Mouse (Mus musculus) lung, postnatal 36 days (tissue): ENCODE measurements at regions not wholly inside any gene's neighbourhood (a gene's known extent, or its start where the extent isn't known, plus 50 kb on each side); places are given as distances from the start of the nearest gene placed in this dataset.

Source experiments
- DNase-seq: peaks from one replicate; pipeline ENCODE4 v3.0.0; 2022; ENCODE audit warnings: mixed read lengths

DNA sequence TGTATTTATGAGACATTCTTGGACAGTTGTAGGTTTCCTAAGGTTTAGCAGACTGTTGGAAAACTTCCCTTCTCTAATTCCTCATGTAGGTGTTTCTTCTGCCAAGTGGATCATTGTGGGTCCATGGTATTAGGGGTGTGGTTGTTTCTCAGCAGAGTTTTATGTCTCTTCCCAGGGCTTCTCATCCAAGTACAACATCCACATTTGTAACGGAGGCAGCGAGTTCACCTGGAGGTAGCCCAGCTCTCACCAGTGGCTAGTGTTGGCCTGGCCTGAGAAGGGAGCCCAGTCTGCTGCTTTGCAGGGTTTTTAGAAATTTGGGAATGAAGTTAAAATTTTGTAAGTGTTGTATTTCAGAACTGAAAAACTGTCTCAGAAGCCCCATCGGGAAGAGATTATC lies 122.4 kb downstream of the Wnt5a start:
- DNase-seq: no peak

DNA sequence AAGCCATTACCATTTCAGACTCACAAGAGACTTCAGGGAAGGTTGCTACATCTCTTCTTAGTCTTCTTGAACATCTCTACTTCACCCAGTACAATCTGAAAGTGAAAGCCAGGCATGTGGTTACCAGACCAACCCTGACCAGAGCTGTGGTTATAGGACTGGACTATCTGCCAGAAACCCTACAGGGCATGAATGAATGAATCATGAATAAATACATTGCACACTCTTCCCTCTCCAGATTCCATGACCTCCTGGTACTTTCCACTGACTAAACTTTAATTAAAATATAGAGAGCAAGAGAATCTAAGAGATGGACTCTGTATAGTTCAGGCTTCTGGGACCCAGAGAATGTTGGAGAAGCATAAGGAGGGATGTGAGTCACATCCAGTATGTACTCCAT lies 130.6 kb downstream of the Wnt5a start:
- DNase-seq: no peak

DNA sequence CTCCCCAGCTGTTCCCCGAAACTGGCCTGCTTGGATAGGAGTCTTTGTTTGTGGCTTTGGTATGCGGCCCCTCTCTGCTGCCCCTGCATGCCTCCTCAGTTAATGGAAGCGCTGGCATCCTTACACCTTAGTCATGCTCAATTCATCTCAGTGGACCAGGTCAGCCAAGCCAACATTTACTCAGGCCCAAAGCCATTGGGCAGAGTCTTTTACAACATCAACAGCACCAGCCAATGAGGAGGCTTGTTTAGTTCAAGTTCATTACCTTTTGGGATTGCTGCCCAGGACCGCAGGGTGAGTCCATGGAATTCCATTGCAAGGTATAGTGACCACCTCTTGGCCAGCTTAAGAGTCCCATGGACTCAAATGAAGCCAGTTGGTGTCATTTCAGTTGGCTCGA lies 134.5 kb downstream of the Wnt5a start:
- no peak for DNase-seq

DNA sequence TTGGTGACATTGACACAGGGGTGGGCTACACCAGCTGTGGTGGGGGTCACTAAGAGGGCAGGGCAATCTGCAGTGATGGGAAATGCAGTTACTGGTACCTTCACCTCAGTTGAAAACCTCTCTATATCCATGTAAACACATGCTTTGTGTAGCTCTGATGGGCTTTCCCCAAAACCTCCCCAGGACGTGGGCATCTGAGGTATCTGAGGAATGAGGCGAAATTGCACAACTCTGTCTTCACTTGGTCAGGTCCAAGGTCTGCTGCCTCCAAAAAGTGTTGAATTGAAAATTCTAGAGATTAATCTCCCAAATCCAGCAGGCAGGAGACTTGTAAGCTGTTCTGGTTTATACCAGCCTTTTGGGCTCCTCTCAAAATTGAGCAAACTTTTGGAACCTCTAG lies 141.3 kb downstream of the Wnt5a start:
- no peak for DNase-seq

DNA sequence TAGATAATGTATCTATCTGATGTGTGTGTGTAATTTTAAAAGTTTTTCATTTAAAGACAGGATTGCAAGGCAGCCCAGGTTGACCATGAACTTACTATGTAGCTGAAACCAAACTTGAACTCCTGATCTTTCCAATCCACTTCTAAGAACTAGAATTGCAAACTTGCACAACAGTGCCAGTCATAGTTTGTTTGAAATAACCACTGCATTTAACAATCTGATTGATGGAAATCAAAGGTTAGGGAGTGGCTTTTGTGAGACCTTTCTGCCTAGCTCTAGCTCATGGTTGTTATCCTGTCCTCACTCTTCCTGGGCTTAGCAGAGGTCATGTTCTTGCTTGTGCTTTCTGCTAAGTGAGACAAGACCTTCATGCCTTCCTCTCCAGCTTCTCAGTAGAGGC lies 144.9 kb downstream of the Wnt5a start:
- DNase-seq: no peak

DNA sequence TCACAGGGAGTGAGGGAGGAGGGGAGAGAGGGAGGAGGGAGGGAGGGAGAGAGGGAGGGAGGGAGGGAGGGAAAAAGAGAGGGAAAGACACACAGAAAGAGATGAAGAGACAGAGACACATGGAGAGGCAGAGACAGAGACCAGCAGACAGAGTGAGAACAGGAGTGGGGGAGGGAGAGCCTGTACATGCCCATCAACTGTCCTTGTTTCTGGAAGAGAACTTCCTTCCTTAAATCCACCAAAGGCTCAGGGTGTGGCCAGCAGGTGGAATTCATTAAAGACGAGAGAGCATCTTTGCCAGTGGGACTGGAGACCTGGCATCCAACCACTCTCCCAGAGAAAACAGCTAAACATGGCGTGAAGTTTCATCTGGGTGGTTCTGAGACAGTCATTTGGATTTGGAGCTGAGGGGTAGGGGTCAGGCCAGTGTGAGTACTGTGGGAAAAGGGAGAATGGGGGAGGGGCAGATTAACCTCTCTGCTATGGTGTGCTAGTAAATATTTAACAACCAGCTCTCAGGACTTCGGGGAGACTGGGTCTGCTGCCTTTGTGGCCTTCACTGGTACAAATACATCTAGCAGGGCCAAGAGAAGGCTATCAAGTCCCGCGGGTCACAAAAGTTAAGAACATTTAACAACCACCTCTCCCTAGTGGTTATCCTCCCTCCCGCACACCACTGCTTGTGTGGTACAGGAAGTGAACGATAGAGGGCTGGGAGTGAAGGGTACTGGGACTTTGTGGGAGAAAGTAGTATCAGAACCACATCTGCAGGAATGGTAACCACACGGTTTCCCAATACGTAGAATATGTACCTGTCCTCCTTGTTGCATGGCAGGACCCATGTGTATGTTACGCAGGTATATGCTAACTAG lies 148.7 kb downstream of the Wnt5a start:
- DNase-seq: no peak

DNA sequence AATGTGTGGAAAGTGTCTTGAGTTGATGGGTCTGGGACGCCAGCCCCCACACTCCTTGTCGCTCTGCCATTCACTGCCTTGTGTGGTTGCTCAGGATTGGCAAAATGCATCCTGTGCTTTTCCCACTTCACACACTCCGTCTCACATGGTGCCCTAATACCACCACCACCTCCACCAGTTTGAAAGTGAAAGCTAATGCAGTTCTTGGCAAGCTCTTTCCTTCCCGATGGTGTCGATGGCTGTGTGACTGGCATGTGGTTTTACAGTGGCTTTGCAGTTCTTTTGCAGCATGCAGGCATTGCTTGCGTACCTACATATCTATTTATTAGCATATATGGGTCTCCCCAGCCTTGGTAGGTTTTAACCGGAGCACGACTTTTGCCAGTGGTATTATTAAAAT lies 152.7 kb downstream of the Wnt5a start:
- DNase-seq: no peak

DNA sequence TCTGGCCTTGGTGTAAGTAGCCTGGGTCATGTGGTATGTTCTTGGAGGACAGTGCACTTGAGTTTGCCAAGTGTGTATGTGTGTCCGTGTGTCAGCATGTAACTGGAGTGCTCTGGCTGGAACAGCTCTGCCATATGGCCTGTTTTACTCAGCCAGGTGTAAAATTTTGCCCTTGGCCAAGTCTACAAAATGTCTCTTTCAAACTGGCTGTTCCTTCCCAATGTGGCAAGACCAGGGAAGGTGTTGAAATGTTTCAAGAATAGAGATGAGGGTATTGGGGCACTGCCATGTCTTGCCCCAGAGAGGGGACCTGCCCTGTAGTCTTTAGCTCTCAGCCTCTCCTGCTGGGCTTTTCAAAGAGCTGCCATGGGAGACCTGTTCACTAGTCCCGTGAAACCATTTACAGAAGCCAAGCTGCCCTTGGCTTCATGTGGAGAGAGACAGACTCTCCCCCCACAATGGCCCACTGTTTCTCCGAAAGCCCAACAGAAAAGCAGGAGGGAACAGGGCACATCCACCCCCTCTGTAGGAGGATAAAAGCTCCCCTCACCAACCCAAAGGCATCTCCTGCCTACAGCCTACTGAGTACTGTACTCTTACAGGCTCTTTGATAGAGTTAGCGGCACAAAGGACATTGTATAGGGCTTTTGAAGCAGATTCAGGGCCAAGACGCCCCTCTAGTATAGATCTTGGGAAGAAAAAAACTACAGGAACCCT lies 156.5 kb downstream of the Wnt5a start:
- no peak for DNase-seq

DNA sequence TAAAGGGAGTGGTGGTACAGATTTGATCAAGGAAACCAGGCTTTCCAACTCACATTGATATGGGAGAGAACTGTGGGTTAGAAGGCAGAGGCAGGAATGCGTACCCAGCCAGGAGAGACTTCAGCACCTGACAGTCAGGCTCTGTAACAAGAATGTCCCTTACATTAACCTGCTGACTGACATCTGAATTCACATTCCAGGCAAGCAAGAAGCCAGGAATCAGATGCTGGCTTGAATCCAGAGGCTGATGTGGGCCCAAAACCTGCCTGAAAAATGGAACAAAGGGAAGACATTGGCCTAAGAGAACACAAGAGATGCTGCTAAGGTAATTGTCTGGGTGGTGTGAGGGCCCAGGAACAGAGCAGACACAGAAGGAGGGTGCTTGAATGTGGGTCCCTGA lies 158.8 kb downstream of the Wnt5a start:
- DNase-seq: no peak

DNA sequence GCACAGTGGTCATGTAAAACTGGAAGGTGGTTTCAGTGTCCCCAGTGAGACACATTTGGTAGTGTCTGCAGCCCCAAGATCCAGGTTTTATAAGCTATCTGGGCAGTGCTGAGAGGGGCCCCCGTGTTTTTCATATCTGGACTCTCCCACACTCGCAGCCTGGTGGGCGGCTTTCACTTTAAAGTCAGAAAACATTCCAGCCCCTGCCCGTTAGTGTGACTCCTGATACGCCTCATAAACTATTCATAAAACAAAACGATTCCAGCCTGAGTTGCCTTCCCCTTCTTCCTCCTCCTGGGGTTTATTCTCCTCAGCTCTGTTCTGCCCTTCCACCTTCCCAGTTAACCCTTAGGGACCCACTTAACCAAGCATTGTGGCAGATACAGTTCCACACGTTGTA lies 159.6 kb downstream of the Wnt5a start:
- no peak for DNase-seq

DNA sequence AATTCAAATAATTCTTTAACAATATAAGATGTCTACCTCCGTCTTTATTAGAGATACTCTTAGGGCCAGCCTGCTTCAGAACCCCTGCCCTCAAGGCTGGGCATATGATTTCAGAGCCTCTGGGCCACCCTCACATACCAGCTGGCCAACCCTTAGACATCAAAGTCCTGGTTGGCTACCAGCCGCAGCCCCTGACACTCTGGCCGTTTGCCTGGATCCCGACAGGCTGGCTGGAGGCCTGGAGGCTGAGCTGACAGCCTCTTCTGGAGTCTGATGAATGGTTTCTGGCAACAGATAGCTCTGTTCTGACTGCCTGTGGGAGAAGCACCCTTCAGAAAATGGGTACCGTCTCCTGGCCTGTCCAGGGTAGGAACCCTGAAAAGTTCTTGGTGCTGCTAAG lies 170.9 kb downstream of the Wnt5a start:
- peak; percentile 61 for DNase-seq

DNA sequence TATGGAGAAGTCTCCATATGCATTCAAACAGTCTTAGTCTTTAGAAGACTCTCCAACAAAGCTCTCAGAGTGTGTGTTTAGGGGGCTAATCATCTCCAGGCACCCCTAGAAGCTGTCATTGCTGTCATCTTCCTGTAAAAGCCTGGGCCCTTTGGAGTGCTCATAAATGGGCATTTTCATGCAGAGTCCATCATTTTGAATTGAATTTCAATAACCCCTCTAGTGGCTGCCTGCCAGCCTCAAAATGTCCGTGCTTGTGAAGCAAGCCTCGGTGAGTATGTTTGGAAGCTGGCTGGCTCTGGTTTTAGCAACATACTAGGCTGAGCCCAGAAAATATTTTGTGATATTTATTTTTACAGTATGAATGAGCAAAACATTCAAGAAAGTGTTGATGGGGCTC lies 195.2 kb downstream of the Wnt5a start:
- DNase-seq: peak; percentile 17

DNA sequence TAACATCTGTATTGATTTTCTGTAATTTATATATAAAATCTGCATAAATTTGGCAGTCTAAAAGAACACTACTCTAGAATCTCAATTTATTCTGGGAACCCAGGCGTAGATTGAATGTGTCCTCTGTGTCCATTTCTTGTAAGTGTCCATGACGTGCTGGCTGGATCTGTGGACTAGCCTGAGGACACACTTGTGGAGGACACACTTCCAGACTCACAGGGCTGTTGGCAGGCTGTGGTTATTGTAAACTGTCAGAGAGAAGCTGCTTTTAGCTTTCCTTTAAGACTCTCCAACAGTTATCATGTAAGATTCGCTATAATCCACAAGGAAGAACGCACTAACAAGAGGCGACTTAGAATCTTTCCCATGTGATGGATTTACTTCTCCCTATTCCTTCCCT lies 200.2 kb downstream of the Wnt5a start:
- DNase-seq: peak; percentile 2

DNA sequence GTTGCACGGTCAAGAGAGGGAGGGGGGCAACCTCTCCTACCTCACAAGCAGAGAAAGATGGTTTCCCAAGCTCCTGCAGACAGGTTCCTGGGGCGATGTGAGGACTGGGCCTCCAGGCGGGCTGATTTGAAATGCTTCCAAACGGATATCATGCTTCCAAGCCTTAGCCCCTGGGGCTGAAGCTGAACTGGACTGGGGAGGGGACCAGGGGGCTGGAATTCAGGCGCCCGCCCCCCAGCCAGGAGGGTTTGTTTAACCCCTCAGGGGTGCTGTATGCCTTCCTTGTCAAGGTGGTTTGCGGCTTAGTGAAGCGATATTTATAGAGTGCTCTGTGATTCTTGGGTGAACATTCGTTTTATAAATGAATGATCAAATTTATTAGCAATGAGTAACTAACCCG lies 210.0 kb downstream of the Wnt5a start:
- DNase-seq: no peak

DNA sequence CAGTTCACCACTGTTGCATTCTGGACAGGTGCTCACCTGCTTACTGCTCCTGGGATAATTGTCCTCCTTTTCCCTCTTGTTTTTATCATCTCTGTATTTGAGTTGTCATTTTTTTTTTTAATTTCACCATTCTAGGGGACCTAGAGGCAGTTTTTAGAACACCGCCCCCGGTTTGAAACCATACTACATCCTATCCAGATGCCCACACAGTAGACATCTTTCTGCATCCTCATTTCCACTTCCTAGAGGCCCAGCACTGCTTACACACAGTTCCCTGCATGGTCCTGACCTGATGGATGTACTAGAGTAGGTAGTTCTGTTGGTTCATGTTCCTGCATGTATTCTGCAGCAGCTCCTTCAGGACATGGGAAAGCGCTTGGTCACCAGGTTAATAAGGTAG lies 216.0 kb downstream of the Wnt5a start:
- DNase-seq: no peak

DNA sequence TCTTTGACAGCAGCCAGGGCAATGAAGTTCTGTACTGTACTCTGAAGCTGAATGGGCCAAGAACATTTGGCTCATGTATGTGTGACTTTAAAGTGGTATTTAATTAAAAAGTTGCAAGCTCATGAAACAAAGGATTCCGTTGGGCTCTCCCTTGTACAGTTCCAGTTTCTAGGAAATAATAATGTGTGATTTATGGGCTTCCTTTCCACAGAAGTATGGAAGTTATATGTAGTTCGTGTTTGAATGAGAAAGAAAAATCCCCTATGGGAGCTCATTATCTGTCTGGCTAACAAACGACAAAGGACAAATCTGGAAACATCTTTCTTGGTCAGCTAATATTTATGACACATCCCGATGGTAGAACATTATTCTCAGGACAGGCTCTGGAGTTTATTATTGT lies 221.1 kb downstream of the Wnt5a start:
- DNase-seq: no peak

DNA sequence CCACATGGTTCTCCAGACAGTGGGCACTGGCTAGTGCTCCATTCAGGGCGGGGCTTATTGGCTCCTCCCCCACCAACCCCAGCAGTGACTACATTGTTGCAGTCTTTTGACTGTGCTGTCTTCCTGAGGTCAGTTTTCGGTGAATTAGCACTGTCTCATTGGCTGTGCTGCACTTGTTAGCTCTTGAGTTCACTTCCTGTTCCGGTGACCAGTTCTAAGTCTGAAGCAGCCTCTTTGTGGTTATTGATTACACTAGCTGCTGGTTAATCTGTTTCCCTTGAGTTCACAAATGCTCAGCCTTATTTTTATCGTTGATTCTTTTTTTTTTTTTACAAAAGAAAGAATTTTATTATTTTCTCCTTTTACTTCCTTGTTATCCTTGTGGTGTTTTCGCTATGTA lies 228.9 kb downstream of the Wnt5a start:
- no peak for DNase-seq

DNA sequence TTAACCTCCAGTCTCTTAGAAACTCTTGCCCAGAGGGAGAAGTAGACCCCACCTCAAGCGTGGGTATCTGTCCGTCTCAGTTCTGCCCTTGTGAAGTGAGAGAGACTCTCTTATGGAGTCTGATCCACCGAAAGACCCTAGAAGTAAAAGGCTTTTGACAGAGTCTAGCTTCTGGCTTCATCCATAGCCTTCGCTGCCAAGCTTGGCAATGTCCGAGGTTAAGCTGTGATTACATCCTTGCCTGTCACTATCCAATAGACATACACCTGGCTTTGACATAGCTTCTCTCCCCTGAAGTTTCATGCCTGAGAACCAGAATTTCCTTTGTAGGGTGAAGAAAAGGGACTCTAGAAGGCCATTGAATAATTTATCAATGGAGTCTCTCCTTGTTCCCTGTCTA lies 230.9 kb downstream of the Wnt5a start:
- DNase-seq: no peak

DNA sequence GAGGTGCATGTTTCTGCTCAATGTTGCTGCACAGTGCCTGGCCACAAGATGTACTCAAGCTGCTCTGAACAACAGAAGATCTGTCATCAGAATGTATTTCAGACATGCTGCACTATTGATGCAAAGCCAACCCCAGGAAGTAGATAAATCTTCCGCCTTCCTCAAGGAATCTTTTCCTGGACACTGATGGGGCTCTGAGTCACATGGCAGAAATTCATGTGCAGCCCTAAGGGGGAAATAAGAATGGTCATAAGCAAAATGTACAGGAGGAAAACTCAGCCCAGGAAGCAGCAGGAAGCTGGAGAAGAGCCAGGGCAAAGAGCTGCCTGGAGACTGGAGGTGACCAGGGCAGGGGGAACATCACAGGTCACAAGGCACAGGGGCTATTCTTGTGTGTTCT lies 235.5 kb downstream of the Wnt5a start:
- no peak for DNase-seq

DNA sequence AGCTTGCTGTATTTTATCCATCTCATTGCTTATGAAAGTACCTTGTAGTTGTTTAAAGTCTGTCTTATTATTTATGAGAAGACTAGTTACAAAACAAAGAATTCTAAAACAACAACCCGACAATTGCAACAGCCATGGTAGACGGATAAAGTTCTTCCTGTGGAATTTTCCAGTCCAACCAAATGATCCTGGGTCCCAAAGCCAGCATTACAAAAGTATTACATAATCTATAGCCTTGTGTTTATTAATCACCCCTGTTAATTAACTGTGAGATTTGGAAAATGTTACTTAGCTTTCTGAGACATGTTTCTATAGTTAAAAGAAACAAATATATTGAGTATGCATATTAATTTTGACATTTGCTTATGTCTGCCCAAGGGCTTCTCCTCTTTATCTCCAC lies 236.9 kb downstream of the Wnt5a start:
- DNase-seq: peak; percentile 27

DNA sequence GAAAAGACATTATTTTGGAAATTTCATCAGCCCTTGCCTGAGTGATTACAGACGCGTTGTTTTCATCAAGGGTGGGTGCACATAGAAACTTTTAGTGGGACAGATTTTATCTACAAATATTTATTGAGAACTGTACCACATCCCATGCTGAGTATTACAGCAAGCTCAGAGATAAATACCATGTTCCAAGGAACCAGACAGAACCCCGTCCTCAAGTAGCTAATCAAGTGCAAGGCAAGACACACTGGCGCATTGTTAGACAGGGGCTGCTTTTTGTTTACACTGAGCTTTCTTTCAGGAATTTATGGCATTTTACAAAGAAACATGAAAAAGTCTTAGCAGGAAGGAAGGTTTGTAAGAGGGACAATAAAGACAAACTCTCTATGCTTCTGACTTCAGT lies 239.1 kb downstream of the Wnt5a start:
- peak; percentile 1 for DNase-seq

DNA sequence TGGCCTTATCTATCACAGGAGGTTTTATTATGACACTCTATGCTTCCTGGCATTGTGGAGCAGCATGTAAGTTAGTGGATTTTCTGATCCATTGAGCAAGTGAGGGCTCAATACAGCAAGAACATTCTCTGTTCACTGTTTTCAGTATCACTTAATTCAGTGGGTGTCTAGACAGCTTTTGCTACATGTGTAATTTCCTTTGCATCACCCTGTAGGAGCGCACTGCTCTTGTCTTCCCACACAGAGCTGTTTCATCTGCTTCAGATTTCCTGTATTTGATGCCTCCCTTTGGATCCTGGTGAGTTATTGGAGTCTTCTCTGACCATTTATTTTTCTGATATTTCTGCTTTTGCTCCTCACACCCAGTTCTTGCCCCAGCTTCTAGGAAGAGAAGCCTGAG lies 245.8 kb downstream of the Wnt5a start:
- DNase-seq: no peak

DNA sequence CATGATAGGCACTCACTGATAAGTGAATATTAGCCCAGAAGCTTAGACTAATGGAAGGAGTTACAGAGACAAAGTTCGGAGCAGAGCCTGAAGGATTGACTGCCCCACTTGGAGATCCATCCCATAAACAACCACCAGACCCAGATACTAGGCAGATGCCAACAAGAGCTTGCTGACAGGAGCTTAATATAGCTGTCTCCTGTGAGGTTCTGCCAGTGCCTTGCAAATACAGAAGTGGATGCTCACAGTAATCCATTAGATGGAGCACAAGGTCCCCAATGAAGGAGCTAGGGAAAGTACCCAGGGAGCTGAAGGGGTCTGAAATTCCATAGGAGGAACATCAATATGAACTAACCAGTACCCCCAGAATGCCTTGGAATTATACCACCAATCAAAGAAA lies 252.8 kb upstream of the Lrtm1 start:
- DNase-seq: no peak

DNA sequence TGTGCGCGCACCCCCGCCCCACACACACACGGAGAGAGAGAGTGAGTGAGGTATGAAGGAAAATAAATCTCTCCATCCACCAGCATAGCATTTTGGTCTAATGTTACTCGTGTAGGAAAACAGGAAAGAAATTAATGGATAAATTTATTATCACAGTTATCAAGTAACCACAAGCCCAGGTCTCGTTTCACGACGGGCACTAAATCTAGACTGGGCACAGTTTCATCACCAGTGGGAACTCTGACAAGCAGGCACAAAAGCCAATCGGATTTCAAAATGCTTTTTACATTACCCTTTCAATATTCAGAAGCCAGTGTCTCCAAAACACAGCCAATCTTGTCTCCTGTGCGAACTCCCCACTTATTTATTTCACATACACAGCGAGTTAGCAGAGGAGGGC lies 244.9 kb upstream of the Lrtm1 start:
- no peak for DNase-seq

DNA sequence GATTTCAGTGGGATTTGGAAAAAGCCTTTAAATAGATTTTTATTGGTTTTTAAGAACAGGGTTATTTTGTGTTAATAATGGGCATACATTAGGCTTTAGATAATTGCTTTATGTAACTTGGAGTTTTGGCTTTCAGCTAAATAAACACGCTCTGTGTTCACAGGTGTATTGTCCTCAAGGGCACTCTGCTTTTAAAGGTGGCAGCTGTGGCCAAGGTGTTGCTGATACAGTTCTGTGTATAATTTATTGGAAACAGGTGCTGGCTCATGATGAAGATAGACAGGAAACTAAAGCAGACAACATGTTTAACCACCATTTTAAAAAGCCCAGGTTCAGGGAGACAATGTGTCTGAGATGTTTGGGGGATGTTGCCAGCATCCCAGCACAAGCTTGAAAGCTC lies 242.3 kb upstream of the Lrtm1 start:
- DNase-seq: no peak
